Mouse (Mus musculus) liver, embryonic 14.5 days (tissue): ENCODE measurements around the gene Epb41l1. TPM values are rescaled to one million over a fixed set of nuclear protein-coding genes. Genes with fewer than 3 reads are reported as not detected.
A peak's percentile ranks its signal among the peaks of the same experiment; 100 is the strongest.

Source experiments
- ATAC-seq: fragments of 200-750 bp; cut with Nextera tagmentation; 2 replicates; pipeline ENCODE4 v1.8.0; 2017; ENCODE audit warnings: moderate number of reproducible peaks, mild to moderate bottlenecking, moderate library complexity; ENCODE audit not compliant: insufficient read depth
- DNase-seq, 3 experiments: peaks; one replicate each; pipeline ENCODE4 v3.0.0-alpha.2; 2012 to 2013; ENCODE audit warnings: low read depth in 3 of 3, low spot score in 3 of 3
- H3K27ac ChIP-seq: fragments of 300-500 bp; sonication (generic); 2 replicates; pipeline ENCODE4 v1.5.1; 2014; ENCODE audit warnings: moderate library complexity, mild to moderate bottlenecking, control low read depth, inconsistent platforms
- H3K27me3 ChIP-seq: fragments of 300-500 bp; sonication (generic); 2 replicates; pipeline ENCODE4 v1.6.1; 2014; ENCODE audit warnings: mild to moderate bottlenecking, low read length, moderate library complexity; ENCODE audit not compliant: control insufficient read depth, insufficient read depth
- H3K36me3 ChIP-seq: fragments of 300-500 bp; sonication (generic); replicated peaks from 2 replicates; pipeline ENCODE4 v1.6.1; 2014; ENCODE audit warnings: low read depth; ENCODE audit not compliant: control insufficient read depth, insufficient read depth
- H3K4me1 ChIP-seq, 2 experiments: fragments of 200-500 bp in 1 of 2; fragments of 300-500 bp in 1 of 2; sonication (generic) in 1 of 2; replicated peaks; 2 replicates each; pipeline ENCODE4 v1.6.1; 2012 to 2014; ENCODE audit warnings: antibody characterized with exemption in 1 of 2, inconsistent platforms in 1 of 2, low read length in 1 of 2; ENCODE audit not compliant: control insufficient read depth in 2 of 2, insufficient read depth in 2 of 2
- H3K4me2 ChIP-seq: fragments of 300-500 bp; sonication (generic); 2 replicates; pipeline ENCODE4 v1.6.1; 2014; ENCODE audit warnings: low read depth, mild to moderate bottlenecking, control low read depth, moderate library complexity
- H3K4me3 ChIP-seq, 2 experiments: fragments of 200-500 bp in 1 of 2; fragments of 300-500 bp in 1 of 2; sonication (generic) in 1 of 2; 2 replicates each; pipeline ENCODE4 v1.5.1; 2012 to 2014; ENCODE audit warnings: low read depth in 2 of 2, low read length in 2 of 2, mild to moderate bottlenecking in 2 of 2, control low read depth in 1 of 2, inconsistent platforms in 1 of 2, moderate library complexity in 1 of 2; ENCODE audit not compliant: insufficient read depth in 1 of 2
- H3K9ac ChIP-seq: fragments of 300-500 bp; sonication (generic); replicated peaks from 2 replicates; pipeline ENCODE4 v1.6.1; 2014; ENCODE audit warnings: mild to moderate bottlenecking, control low read depth, moderate library complexity
- H3K9me3 ChIP-seq: fragments of 300-500 bp; sonication (generic); 2 replicates; pipeline ENCODE4 v1.6.1; 2016; ENCODE audit warnings: low read length, mixed read lengths; ENCODE audit not compliant: control insufficient read depth
- CTCF ChIP-seq: IDR thresholded peaks from 2 replicates; pipeline ENCODE4 v1.5.1; 2016; ENCODE audit warnings: antibody characterized with exemption, low read depth, control low read depth
- EP300 ChIP-seq: IDR thresholded peaks from 2 replicates; pipeline ENCODE4 v1.6.1; 2016; ENCODE audit warnings: antibody characterized with exemption, low read depth
- WGBS: fragments of 180-500 bp; shearing (Covaris S2); extraction: QIAGEN DNeasy Blood & Tissue Kit; methylation state at CpG from one replicate; pipeline ENCODE4 v1.1.7; 2014; ENCODE audit not compliant: insufficient replicate concordance; 5-methylcytosine and 5-hydroxymethylcytosine counted together
- polyA plus RNA-seq, 2 experiments: library from polyadenylated mRNA; depleted of rRNA in 1 of 2; stranded (reverse) in 1 of 2; unstranded in 1 of 2; fragments of >200 nt; fragmentation: Nextera tagmentation in 1 of 2; extraction: Ambion mirVana in 1 of 2; gene quantifications; 2 replicates each; pipeline versions ENCODE4 v1.2.1 to v1.2.3; 2012 to 2014

Gene Epb41l1
- polyA plus RNA-seq, 2 experiments = 0.46 to 2.5 TPM

DNA sequence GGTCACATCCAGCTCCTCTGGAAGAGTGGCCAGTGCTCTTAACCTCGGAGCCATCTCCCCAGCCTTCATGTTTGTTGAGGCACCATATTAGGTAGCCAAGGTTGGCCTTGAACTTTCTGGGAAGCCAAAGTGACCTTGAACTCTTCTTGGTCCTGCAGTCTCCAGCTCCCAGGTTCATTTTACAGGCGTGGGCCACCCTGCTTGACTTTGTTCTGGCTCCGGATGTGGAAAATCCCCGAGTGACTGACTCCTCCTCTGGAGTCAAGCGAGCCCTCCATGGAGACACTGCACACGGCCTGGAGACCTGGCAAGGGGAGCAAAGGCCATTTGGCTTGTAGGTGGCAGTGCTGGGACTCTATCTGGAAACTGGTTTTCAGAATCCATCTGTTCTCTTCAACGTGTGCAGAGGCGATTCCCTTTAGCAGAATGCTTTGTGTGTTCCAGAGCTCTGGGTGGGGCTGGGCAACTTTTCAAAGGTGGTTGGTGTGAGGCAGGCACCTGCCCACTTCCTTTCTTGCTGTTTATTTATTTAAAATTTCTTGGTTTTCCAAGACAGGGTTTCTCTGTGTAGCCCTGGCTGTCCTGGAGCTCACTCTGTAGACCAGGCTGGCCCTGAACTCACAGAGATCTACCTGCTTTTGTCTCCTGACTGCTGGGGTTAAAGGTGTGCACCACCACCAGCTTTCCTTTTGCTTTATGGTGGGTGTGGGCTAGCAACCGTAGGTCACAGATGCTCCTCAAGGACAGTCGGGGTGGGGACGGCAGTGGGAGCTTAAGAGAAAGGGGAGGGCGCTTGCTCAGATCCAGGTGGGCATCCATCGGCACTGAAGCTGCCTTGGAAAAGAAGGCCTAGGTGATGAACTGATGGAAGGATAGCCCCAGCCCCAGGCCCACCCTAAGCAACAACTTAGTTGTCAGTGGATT is 30.8 kb downstream of the Epb41l1 start:
- no peak for DNase-seq
- Histone ChIP-seq H3K4me3 (no peak overlapping the region), H3K27ac (no peak overlapping the region), H3K4me2 (no peak overlapping the region), H3K9ac (no peak overlapping the region), H3K27me3 (no peaks in the 10 kb centered on the region), H3K4me1 (0 out of 4 replicates have a peak, but pooled peaks cover 0 to 3% of the 10 kb centered on the region in 2 experiments), H3K36me3 (no peaks in the 10 kb centered on the region), H3K9me3 (no peaks in the 10 kb centered on the region)
- no peak for ATAC-seq
- WGBS = 62% methylated on average over 13 of the region's 13 CpGs
- TF ChIP-seq EP300 (no peak), CTCF (no peak)

DNA sequence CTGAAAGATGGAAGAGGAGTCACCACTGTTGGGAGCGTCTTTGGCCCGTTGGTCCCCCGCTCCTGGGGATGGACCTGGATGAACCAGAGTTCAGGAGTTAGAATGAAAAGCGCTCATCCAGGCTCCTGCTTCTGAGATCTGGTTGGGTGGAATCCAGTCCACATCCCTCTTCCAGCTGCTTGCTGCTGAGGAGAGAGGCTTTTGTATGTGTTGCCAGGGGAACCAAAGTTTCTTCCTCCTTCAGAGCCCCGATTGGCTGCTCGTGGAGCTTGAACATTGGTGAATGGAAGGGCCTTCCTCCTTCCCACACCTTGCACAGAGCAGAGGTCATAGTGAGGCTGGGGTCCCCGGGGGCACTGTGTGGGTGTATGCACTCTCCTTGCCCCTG is 31.4 kb downstream of the Epb41l1 start:
- no peaks in the 10 kb centered on the region for H3K27me3 ChIP-seq
- DNase-seq (no peak), ATAC-seq (no peak)
- H3K4me1 ChIP-seq = 0 out of 4 replicates have a peak, but pooled peaks cover 0 to 3% of the 10 kb centered on the region in 2 experiments
- H3K36me3 ChIP-seq = no peaks in the 10 kb centered on the region
- no peak overlapping the region for H3K27ac ChIP-seq
- WGBS = 63% methylated on average over 7 of the region's 7 CpGs
- no peak overlapping the region for H3K4me2 ChIP-seq
- no peaks in the 10 kb centered on the region for H3K9me3 ChIP-seq
- no peak overlapping the region for H3K9ac ChIP-seq
- H3K4me3 ChIP-seq = no peak overlapping the region
- TF ChIP-seq CTCF (no peak), EP300 (no peak)

DNA sequence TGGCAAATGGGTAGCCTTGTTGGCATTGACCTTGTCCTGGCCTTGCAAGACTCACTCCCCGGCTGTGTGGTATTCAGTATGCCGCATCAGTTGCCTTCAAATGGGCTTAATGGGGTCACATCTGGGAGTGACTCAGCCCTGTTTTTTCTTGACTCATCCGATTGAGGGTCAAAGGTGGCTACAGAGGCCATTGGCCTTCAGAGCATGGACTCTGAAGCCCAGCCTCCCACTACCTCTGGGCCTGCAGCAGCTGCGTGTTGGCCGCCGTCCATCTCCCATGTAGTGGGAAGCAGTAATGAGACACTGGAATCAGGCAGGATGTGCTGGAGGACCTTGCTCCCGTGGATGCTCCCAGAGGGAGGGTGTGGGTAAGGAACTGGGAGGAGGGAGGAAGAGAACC is 33.1 kb downstream of the Epb41l1 start:
- no peak overlapping the region for H3K4me3 ChIP-seq
- H3K4me1 ChIP-seq = 0 out of 4 replicates have a peak, but pooled peaks cover 0 to 3% of the 10 kb centered on the region in 2 experiments
- no peak overlapping the region for H3K4me2 ChIP-seq
- 62% methylated on average over 7 of the region's 7 CpGs for WGBS
- no peaks in the 10 kb centered on the region for H3K36me3 ChIP-seq
- H3K27me3 ChIP-seq = no peaks in the 10 kb centered on the region
- TF ChIP-seq CTCF (no peak), EP300 (no peak)
- no peak overlapping the region for H3K27ac ChIP-seq
- H3K9me3 ChIP-seq = no peaks in the 10 kb centered on the region
- no peak overlapping the region for H3K9ac ChIP-seq
- peak; percentile 56 for ATAC-seq
- DNase-seq = peak in 2 of 3 experiments; percentile 17 to 30

DNA sequence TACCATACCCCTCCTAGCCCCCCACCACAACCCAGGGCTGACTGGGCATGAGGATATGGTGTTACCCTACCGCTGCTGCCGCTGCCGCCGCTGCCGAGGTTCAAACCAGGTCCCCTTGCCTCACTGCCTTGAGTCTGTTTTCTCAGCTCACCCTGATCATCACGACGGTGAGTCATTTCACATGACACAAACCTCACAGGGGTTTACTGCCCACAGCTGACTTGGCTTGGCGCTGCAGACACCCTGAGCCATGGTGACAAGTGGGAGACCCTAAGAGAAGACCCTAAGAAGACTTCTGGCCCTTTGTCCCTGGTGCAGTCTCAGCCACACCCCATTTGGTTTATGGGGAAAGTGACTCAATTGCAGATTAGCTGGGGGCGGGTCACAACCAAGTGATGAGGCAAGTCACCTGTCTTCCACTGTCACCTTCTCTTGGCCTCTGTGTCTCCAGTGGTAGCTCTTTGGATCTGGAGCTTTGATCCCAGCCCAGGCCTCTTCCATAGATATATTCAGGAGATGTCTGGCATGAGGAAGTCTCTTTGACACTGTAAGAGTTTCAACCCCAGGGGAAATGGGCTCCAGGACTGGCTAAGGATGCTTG is 34.9 kb downstream of the Epb41l1 start:
- ATAC-seq = no peak
- Histone ChIP-seq H3K27ac (no peak overlapping the region), H3K9ac (no peak overlapping the region), H3K9me3 (no peaks in the 10 kb centered on the region), H3K4me2 (no peak overlapping the region), H3K36me3 (no peaks in the 10 kb centered on the region), H3K27me3 (no peaks in the 10 kb centered on the region), H3K4me3 (no peak overlapping the region), H3K4me1 (0 out of 4 replicates have a peak, but pooled peaks cover 0 to 3% of the 10 kb centered on the region in 2 experiments)
- TF ChIP-seq EP300 = no peak
- TF ChIP-seq CTCF = no peak
- WGBS = 62% methylated on average over 9 of the region's 9 CpGs
- DNase-seq = no peak
